Mouse (Mus musculus): ENCODE measurements at regions not wholly inside any gene's neighbourhood (a gene's known extent, or its start where the extent isn't known, plus 50 kb on each side); places are given as distances from the start of the nearest gene placed in this dataset.
A peak's percentile ranks its signal among the peaks of the same experiment; 100 is the strongest.
"Not testable (repeated sequence)": the region's sequence is repeated elsewhere in the genome, so short reads cannot be mapped to it uniquely, and the experiment has no call there.

- peak; percentile 60 for DNase-seq
Measured at GRCm38 (mm10) chr3:98968811-98969210, 75.8 kb upstream of the Hao2 start.

GRCm38 (mm10) chr3:98975777-98976176 lies 82.7 kb upstream of the Hao2 start:
- peak; percentile 81 for DNase-seq

- no peak for DNase-seq
Measured at GRCm38 (mm10) chr3:98982787-98983186, 89.7 kb upstream of the Hao2 start.

- not testable (repeated sequence) for DNase-seq
Measured at GRCm38 (mm10) chr3:98987266-98987665, 94.2 kb upstream of the Hao2 start.

- DNase-seq, result peak; percentile 81
Measured at GRCm38 (mm10) chr3:98990801-98991200, 97.8 kb upstream of the Hao2 start.

- no peak for DNase-seq
Measured at GRCm38 (mm10) chr3:98991276-98991675, 98.2 kb upstream of the Hao2 start.

- DNase-seq, result no peak
Measured at GRCm38 (mm10) chr3:98994086-98994485, 101.0 kb upstream of the Hao2 start.

GRCm38 (mm10) chr3:99030636-99031035 lies 110.2 kb upstream of the Wars2 start:
- peak; percentile 29 for DNase-seq

- no peak for DNase-seq
Measured at GRCm38 (mm10) chr3:99046190-99046589, 94.7 kb upstream of the Wars2 start.

GRCm38 (mm10) chr3:99047156-99047555 lies 93.7 kb upstream of the Wars2 start:
- DNase-seq, result no peak

GRCm38 (mm10) chr3:99049305-99049704 lies 91.6 kb upstream of the Wars2 start:
- no peak for DNase-seq

GRCm38 (mm10) chr3:99052176-99052575 lies 88.7 kb upstream of the Wars2 start:
- no peak for DNase-seq

GRCm38 (mm10) chr3:99067168-99067567 lies 73.7 kb upstream of the Wars2 start:
- no peak for DNase-seq

Measured in embryo, embryonic 11 days (tissue).